Mouse (Mus musculus) lung, embryonic 14.5 days (tissue): ENCODE results near the gene Ambra1. TPM values are rescaled to one million over a fixed set of nuclear protein-coding genes. Genes with fewer than 3 reads are reported as not detected.

Experiments
- ATAC-seq: fragments of 200-750 bp; cut with Nextera tagmentation; 2 replicates; pipeline ENCODE4 v1.8.0; 2017; ENCODE audit warnings: mild to moderate bottlenecking, moderate TSS enrichment, moderate library complexity; ENCODE audit not compliant: insufficient read depth
- DNase-seq: peaks from one replicate; pipeline ENCODE4 v3.0.0-alpha.2; 2015
- H3K27ac ChIP-seq: fragments of 300-500 bp; sonication (generic); 2 replicates; pipeline ENCODE4 v1.5.1; 2014; ENCODE audit warnings: low read depth, mild to moderate bottlenecking, moderate library complexity
- H3K27me3 ChIP-seq: fragments of 300-500 bp; sonication (generic); 2 replicates; pipeline ENCODE4 v1.6.1; 2014; ENCODE audit warnings: low read length, control low read depth; ENCODE audit not compliant: insufficient read depth
- H3K36me3 ChIP-seq: fragments of 300-500 bp; sonication (generic); 2 replicates; pipeline ENCODE4 v1.6.1; 2014; ENCODE audit warnings: control low read depth; ENCODE audit not compliant: insufficient read depth
- H3K4me1 ChIP-seq: fragments of 300-500 bp; sonication (generic); 2 replicates; pipeline ENCODE4 v1.6.1; 2014; ENCODE audit warnings: antibody characterized with exemption, control low read depth; ENCODE audit not compliant: insufficient read depth
- H3K4me2 ChIP-seq: fragments of 300-500 bp; sonication (generic); 2 replicates; pipeline ENCODE4 v1.6.1; 2014; ENCODE audit warnings: mild to moderate bottlenecking
- H3K4me3 ChIP-seq: fragments of 300-500 bp; sonication (generic); 2 replicates; pipeline ENCODE4 v1.5.1; 2014; ENCODE audit warnings: low read depth, low read length
- H3K9ac ChIP-seq: fragments of 300-500 bp; sonication (generic); 2 replicates; pipeline ENCODE4 v1.6.1; 2014
- H3K9me3 ChIP-seq: fragments of 300-500 bp; sonication (generic); 2 replicates; pipeline ENCODE4 v1.6.1; 2016; ENCODE audit warnings: low read depth, low read length, control low read depth
- CTCF ChIP-seq: IDR thresholded peaks from 2 replicates; pipeline ENCODE4 v1.5.1; 2016; ENCODE audit warnings: antibody characterized with exemption, low read depth
- WGBS: fragments of 180-500 bp; shearing (Covaris S2); extraction: QIAGEN DNeasy Blood & Tissue Kit; methylation state at CpG from one replicate; pipeline ENCODE4 v1.1.7; 2014; 5-methylcytosine and 5-hydroxymethylcytosine counted together
- polyA plus RNA-seq: library from polyadenylated mRNA; unstranded; fragments of >200 nt; fragmentation: Nextera tagmentation; extraction: Ambion mirVana; gene quantifications from 2 replicates; pipeline ENCODE4 v1.2.1, GENCODE M21; 2014

Gene Ambra1
- polyA plus RNA-seq, 1 experiment from 2014 or later = 15.9 TPM

- 2% methylated on average over 48 of the region's 50 CpGs for WGBS
- Histone ChIP-seq H3K27me3 (no peaks in the 10 kb centered on the region), H3K4me1 (peaks cover 11% of the 10 kb centered on the region)
These were observed 201.6 kb downstream of the Ambra1 start for GRCm38 (mm10) chr2:91931328-91932159.

DNA sequence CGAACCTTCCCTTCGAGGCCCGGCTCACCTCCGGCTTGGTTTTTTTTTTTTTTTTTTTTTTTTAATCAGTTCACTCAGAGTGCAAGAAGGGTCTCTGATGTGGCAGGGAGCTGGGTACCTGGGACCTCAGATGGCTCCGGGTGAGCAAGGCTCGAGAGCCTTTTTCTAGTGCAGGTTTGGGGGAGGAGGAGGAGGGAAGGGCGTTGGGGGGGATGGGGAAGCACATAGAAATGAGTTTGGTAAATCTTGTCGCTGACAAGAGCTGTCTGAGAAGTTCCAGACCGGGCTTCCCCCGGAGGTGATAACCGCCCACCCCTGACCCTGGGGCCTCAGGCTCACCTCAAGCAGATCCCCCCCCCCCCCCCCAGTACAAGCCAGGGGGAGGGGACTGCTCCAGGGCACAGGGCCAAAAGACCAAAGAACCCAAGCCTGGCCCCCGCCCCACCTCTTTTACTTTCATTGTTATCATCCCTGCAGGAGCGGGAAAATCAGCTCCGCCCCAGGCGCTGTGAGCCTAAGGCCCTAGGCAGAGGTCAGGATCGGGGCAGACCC is 202.3 kb downstream of the Ambra1 start, which contains the start of gene Mdk:
Gene Mdk (minus strand): TSS at position 138 of the 552 bp plus-strand sequence.
- DNase-seq = peak; percentile 67
- peaks cover 11% of the 10 kb centered on the region for H3K4me1 ChIP-seq
- 3% methylated on average over 16 of the region's 16 CpGs for WGBS

More at GRCm38 (mm10) chr2:91931328-91932159, 201.6 kb downstream of the Ambra1 start:
- Histone ChIP-seq H3K4me3 (peak overlapping the region; percentile 77), H3K9me3 (no peaks in the 10 kb centered on the region), H3K27ac (peak overlapping the region; percentile 98), H3K4me2 (peak overlapping the region; percentile 90), H3K9ac (peak overlapping the region; percentile 96), H3K36me3 (peaks cover 47% of the 10 kb centered on the region)
- TF ChIP-seq CTCF = no peak
- peak; percentile 87 for DNase-seq
- ATAC-seq = peak; percentile 81

DNA sequence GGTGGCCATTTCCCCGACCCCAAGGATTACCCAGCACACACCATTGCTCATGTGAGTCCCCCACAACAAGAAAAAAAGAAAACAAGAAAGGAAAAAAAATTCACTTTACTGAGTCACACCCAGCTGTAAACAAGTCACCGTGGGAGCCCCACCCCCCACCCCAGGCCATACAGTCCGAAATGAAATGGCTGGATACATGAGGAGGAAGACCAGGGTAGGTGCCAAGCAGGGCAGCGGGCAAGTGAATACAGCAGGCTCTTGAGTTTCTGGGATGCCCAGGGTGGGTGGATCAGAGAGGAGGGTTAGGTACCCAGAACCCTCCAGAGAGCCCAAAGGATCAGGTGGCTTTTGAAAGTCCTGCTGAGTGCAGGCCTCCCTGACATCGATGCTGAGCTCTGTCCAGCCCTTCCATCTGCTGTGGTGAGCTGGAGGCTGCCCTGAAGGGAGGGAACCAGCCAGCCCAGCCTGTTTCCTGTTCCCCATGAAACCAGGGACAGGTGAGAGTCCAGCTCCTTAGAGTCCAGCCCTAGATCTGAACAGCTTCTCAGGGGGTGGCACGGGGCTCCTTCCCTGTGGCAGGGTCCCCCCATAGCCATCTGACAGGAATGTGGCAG is 202.9 kb downstream of the Ambra1 start:
- DNase-seq (no peak), ATAC-seq (no peak)
- peaks cover 11% of the 10 kb centered on the region for H3K4me1 ChIP-seq
- H3K27me3 ChIP-seq = no peaks in the 10 kb centered on the region
- peak overlapping the region; percentile 77; the same call in 1 of the 2 replicates for H3K4me3 ChIP-seq
- peak overlapping the region; percentile 96 for H3K9ac ChIP-seq
- H3K4me2 ChIP-seq = peak overlapping the region; percentile 90
- H3K36me3 ChIP-seq = peaks cover 60% of the 10 kb centered on the region
- WGBS = 17% methylated on average over 6 of the region's 6 CpGs
- H3K9me3 ChIP-seq = no peaks in the 10 kb centered on the region
- peak overlapping the region; percentile 98 for H3K27ac ChIP-seq
- TF ChIP-seq CTCF = no peak

More for the DNA sequence above, 202.3 kb downstream of the Ambra1 start, which contains the start of gene Mdk:
- Histone ChIP-seq H3K27me3 (no peaks in the 10 kb centered on the region), H3K9ac (peak within 1 kb of the TSS; percentile 96), H3K27ac (peak within 1 kb of the TSS; percentile 98), H3K4me3 (peak within 1 kb of the TSS; percentile 77), H3K4me2 (peak within 1 kb of the TSS; percentile 90), H3K36me3 (peaks cover 54% of the 10 kb centered on the region), H3K9me3 (no peaks in the 10 kb centered on the region)
- ATAC-seq = 0 out of 2 replicates have a peak, but pooled peaks have one; percentile 0
- no peak for TF ChIP-seq CTCF

GRCm38 (mm10) chr2:91933471-91933870 is 203.5 kb downstream of the Ambra1 start:
- Histone ChIP-seq H3K27me3 (no peaks in the 10 kb centered on the region), H3K36me3 (peaks cover 63% of the 10 kb centered on the region), H3K9me3 (no peaks in the 10 kb centered on the region), H3K4me1 (peaks cover 11% of the 10 kb centered on the region), H3K27ac (0 out of 2 replicates have a peak overlapping the region, but pooled peaks have one; percentile 38), H3K4me2 (no peak overlapping the region), H3K4me3 (no peak overlapping the region), H3K9ac (no peak overlapping the region)
- DNase-seq (no peak), ATAC-seq (no peak)
- WGBS = 47% methylated on average over 9 of the region's 9 CpGs
- no peak for TF ChIP-seq CTCF

DNA sequence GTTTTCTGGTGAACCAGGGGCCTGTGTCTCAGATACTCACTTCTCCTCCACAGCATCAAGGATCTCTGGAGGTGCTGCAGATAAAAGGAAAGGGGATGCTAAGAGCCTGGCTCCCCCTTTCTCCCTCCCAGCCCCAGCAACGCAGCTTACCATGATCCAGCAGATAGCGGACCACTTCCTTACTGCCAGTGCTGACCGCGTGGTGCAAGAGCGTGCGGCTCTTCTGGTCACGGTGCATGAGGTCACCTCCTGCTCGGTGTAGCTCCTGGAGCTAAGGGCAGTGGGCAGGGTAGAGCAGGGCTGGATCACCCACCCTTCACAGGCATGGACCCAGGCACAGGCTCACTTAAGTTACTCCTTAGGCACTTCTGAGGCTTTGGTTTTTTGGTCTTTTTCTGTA is 204.1 kb downstream of the Ambra1 start:
- peaks cover 11% of the 10 kb centered on the region for H3K4me1 ChIP-seq
- no peak overlapping the region for H3K9ac ChIP-seq
- no peak for DNase-seq
- 37% methylated on average over 8 of the region's 8 CpGs for WGBS
- H3K9me3 ChIP-seq = no peaks in the 10 kb centered on the region
- no peak for TF ChIP-seq CTCF
- H3K27me3 ChIP-seq = no peaks in the 10 kb centered on the region
- no peak for ATAC-seq
- no peak overlapping the region for H3K4me2 ChIP-seq
- peaks cover 64% of the 10 kb centered on the region for H3K36me3 ChIP-seq
- no peak overlapping the region for H3K27ac ChIP-seq
- no peak overlapping the region for H3K4me3 ChIP-seq

GRCm38 (mm10) chr2:91934826-91935525 is 205.0 kb downstream of the Ambra1 start:
- Histone ChIP-seq H3K9me3 (no peaks in the 10 kb centered on the region), H3K4me1 (peaks cover 11% of the 10 kb centered on the region), H3K4me3 (no peak overlapping the region), H3K4me2 (no peak overlapping the region), H3K27me3 (no peaks in the 10 kb centered on the region), H3K9ac (no peak overlapping the region), H3K36me3 (peaks cover 69% of the 10 kb centered on the region), H3K27ac (no peak overlapping the region)
- ATAC-seq (no peak), DNase-seq (no peak)
- 86% methylated on average over 9 of the region's 9 CpGs for WGBS
- TF ChIP-seq CTCF = no peak
